Mouse (Mus musculus): ENCODE results near the gene Tubb2b. TPM values are rescaled to one million over a fixed set of nuclear protein-coding genes. Genes with fewer than 3 reads are reported as not detected.

Gene Tubb2b
- polyA plus RNA-seq, 1 experiment from 2014 or later = 344 TPM

DNA sequence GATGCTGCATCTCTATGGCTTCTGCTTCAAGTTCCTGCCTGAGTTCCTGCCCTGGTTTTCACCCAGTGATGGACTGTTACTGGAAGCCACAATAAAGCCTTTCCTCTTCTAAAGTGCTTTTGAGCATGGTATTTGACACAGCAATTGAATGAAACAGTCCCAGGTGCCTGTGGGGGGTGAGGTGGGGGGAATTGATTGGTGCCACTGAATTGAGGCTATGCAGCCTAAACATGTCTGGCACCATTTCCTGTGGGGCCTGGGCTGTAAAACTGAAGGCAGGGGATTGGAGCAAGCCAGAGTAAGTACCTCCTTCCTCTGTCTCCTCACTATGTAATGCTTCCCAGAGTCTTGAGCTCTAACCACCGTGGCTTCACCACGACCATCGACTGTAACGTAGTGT lies 15.6 kb downstream of the Tubb2b start:
- no peaks in the 10 kb centered on the region for H3K9me3 ChIP-seq (ENCODE audit: control insufficient read depth, low read length)
- no peaks in the 10 kb centered on the region for H3K27me3 ChIP-seq (ENCODE audit: control insufficient read depth, insufficient read depth, low read length)
- no peak overlapping the region for H3K4me3 ChIP-seq (ENCODE audit: low read depth, low read length)
- H3K27ac ChIP-seq (ENCODE audit: low read depth, low read length) = no peak overlapping the region
- 87% methylated on average over 4 of the region's 4 CpGs for WGBS
- H3K4me1 ChIP-seq (ENCODE audit: control insufficient read depth, insufficient read depth, low read length) = no peaks in the 10 kb centered on the region
- DNase-seq (ENCODE audit: low spot score) (no peak), ATAC-seq (ENCODE audit: insufficient read depth, low FRiP score, low TSS enrichment) (no peak)
- no peaks in the 10 kb centered on the region for H3K36me3 ChIP-seq (ENCODE audit: control insufficient read depth, insufficient read depth, low read length)
- H3K9ac ChIP-seq (ENCODE audit: low read length) = no peak overlapping the region
- H3K4me2 ChIP-seq (ENCODE audit: low read depth) = no peak overlapping the region

DNA sequence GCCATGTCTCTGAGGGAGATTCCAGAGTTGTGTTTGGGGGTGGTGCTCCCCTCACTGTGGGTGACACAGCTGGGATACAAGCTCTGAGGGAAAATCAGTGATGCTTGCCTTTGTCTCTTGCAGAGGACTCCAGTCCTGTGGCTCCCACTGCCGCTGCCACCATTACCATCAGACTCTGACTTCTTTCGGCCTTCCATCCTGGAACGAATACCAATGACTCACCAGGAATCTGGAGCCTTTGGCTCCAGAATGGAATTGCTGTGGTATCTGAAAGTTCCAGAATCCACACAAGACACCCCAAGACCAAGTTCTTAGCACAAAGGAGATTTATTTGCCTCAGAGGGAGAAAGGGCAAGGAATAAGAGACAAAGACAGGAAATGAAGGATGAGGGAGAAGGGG lies 17.2 kb downstream of the Tubb2b start:
- no peaks in the 10 kb centered on the region for H3K9me3 ChIP-seq (ENCODE audit: control insufficient read depth, low read length)
- H3K4me1 ChIP-seq (ENCODE audit: control insufficient read depth, insufficient read depth, low read length) = no peaks in the 10 kb centered on the region
- no peak for ATAC-seq (ENCODE audit: insufficient read depth, low FRiP score, low TSS enrichment)
- H3K9ac ChIP-seq (ENCODE audit: low read length) = no peak overlapping the region
- no peak overlapping the region for H3K27ac ChIP-seq (ENCODE audit: low read depth, low read length)
- H3K4me2 ChIP-seq (ENCODE audit: low read depth) = no peak overlapping the region
- 92% methylated on average over 3 of the region's 3 CpGs for WGBS
- no peaks in the 10 kb centered on the region for H3K27me3 ChIP-seq (ENCODE audit: control insufficient read depth, insufficient read depth, low read length)
- H3K36me3 ChIP-seq (ENCODE audit: control insufficient read depth, insufficient read depth, low read length) = no peaks in the 10 kb centered on the region
- H3K4me3 ChIP-seq (ENCODE audit: low read depth, low read length) = no peak overlapping the region
- DNase-seq (ENCODE audit: low spot score) = no peak

DNA sequence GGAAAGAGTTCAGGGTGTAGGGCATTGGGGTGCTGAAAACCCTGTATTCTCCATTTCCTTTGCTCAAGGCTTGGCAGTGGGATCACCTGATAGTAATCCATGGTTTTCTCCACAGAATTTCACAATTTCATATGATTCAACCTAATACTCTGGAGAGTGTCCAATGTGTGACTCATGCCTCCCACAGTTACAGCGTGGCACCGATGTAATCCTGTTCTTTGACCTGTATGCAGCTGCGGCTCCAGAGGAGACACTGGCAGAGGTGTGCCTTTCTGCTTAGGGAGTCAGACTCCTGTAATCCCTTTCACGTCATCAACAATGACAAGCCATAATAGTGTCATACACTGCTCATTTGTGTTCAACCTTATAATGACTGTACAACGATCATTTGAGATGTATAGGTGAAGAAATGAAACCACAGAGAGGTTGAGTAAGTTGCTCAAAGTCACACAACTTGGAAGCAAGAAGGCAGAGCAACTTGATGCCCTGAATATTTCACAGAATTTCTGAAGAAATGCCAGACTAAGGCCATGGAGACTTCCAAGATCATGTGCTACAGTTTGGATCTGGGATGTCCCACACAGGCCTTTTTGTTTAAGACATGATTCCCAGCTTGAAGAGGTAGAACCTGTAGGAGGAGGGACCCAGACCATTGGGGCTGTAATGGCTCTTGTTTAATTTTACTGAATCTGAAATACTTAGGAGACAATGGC lies 17.7 kb downstream of the Tubb2b start:
- Histone ChIP-seq H3K4me1 (ENCODE audit: control insufficient read depth, insufficient read depth, low read length) (no peaks in the 10 kb centered on the region), H3K27ac (ENCODE audit: low read depth, low read length) (no peak overlapping the region), H3K4me2 (ENCODE audit: low read depth) (no peak overlapping the region), H3K9ac (ENCODE audit: low read length) (no peak overlapping the region), H3K27me3 (ENCODE audit: control insufficient read depth, insufficient read depth, low read length) (no peaks in the 10 kb centered on the region), H3K36me3 (ENCODE audit: control insufficient read depth, insufficient read depth, low read length) (no peaks in the 10 kb centered on the region), H3K9me3 (ENCODE audit: control insufficient read depth, low read length) (no peaks in the 10 kb centered on the region), H3K4me3 (ENCODE audit: low read depth, low read length) (no peak overlapping the region)
- WGBS = 87% methylated on average over 5 of the region's 5 CpGs
- ATAC-seq (ENCODE audit: insufficient read depth, low FRiP score, low TSS enrichment) (no peak), DNase-seq (ENCODE audit: low spot score) (no peak)

DNA sequence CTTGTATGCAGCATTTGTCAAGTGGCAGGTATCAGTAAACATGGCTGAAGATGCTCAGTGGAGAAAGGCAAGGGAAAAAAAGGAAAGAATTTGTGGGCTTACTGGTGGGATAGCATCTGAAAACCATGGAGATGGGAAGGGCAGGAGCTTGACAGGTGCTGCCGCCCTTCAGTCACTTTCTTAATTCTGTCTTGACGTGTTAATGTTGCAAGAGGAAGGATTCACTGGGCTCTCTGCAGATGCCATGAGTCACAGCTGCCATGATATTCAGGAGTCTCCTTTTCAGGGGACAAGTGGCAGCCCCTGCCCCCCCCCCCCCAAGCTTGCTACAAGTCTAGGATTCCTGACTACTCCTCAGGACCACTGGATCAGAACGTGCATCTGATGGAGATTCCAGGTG lies 18.4 kb downstream of the Tubb2b start:
- Histone ChIP-seq H3K36me3 (ENCODE audit: control insufficient read depth, insufficient read depth, low read length) (no peaks in the 10 kb centered on the region), H3K4me3 (ENCODE audit: low read depth, low read length) (no peak overlapping the region), H3K9me3 (ENCODE audit: control insufficient read depth, low read length) (no peaks in the 10 kb centered on the region), H3K9ac (ENCODE audit: low read length) (no peak overlapping the region), H3K4me1 (ENCODE audit: control insufficient read depth, insufficient read depth, low read length) (no peaks in the 10 kb centered on the region), H3K4me2 (ENCODE audit: low read depth) (no peak overlapping the region), H3K27me3 (ENCODE audit: control insufficient read depth, insufficient read depth, low read length) (no peaks in the 10 kb centered on the region), H3K27ac (ENCODE audit: low read depth, low read length) (no peak overlapping the region)
- DNase-seq (ENCODE audit: low spot score) (no peak), ATAC-seq (ENCODE audit: insufficient read depth, low FRiP score, low TSS enrichment) (no peak)
- WGBS = 82% methylated on average over 3 of the region's 3 CpGs

DNA sequence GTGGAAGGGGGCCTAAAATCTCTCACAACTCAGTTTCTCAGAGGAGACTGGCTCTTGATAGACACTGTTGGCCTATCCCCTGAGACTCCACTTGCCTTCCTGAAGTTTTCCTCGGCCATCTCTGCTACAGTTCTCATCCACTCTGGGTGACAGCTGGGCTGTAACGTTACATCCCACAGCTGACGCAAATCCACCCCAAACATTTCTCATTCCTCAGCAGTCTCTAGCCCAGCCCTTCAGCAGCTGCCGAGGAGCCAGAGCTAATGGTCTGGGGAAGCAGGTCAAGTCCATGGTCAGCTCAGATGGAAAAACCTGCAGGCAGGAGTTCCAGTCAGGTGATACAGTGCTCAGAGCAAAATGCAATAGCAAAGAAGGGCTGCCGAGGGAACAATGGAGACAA lies 19.2 kb downstream of the Tubb2b start:
- H3K9me3 ChIP-seq (ENCODE audit: control insufficient read depth, low read length) = no peaks in the 10 kb centered on the region
- no peak overlapping the region for H3K27ac ChIP-seq (ENCODE audit: low read depth, low read length)
- H3K4me3 ChIP-seq (ENCODE audit: low read depth, low read length) = no peak overlapping the region
- no peak overlapping the region for H3K9ac ChIP-seq (ENCODE audit: low read length)
- no peak for DNase-seq (ENCODE audit: low spot score)
- no peaks in the 10 kb centered on the region for H3K36me3 ChIP-seq (ENCODE audit: control insufficient read depth, insufficient read depth, low read length)
- no peaks in the 10 kb centered on the region for H3K27me3 ChIP-seq (ENCODE audit: control insufficient read depth, insufficient read depth, low read length)
- 72% methylated on average over 5 of the region's 5 CpGs for WGBS
- H3K4me1 ChIP-seq (ENCODE audit: control insufficient read depth, insufficient read depth, low read length) = no peaks in the 10 kb centered on the region
- H3K4me2 ChIP-seq (ENCODE audit: low read depth) = no peak overlapping the region
- ATAC-seq (ENCODE audit: insufficient read depth, low FRiP score, low TSS enrichment) = no peak

DNA sequence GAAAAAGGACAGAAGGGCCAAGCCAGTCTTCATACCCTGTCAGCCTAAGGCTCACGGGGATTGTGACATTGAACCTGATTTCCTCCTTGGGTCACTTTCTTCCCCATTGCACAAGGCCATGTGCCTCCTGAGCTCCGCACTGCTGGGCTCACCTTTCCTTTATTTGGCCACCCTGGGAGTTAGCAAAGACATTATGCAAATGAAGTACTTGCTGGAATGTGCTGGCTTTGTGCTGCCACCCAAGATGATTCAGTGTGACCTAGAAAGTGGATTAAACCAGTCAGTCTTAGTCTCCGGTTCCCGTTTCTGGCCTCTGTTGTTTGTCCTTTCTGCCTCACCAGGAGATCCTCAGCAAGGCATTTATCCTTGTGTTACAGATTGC lies 20.6 kb downstream of the Tubb2b start:
- Histone ChIP-seq H3K36me3 (ENCODE audit: control insufficient read depth, insufficient read depth, low read length) (no peaks in the 10 kb centered on the region), H3K4me1 (ENCODE audit: control insufficient read depth, insufficient read depth, low read length) (no peaks in the 10 kb centered on the region), H3K9me3 (ENCODE audit: control insufficient read depth, low read length) (no peaks in the 10 kb centered on the region), H3K27me3 (ENCODE audit: control insufficient read depth, insufficient read depth, low read length) (no peaks in the 10 kb centered on the region), H3K9ac (ENCODE audit: low read length) (no peak overlapping the region), H3K4me3 (ENCODE audit: low read depth, low read length) (no peak overlapping the region), H3K27ac (ENCODE audit: low read depth, low read length) (no peak overlapping the region), H3K4me2 (ENCODE audit: low read depth) (no peak overlapping the region)
- no peak for DNase-seq (ENCODE audit: low spot score)
- ATAC-seq (ENCODE audit: insufficient read depth, low FRiP score, low TSS enrichment) = no peak
- WGBS = 58% methylated on average over 4 of the region's 4 CpGs

DNA sequence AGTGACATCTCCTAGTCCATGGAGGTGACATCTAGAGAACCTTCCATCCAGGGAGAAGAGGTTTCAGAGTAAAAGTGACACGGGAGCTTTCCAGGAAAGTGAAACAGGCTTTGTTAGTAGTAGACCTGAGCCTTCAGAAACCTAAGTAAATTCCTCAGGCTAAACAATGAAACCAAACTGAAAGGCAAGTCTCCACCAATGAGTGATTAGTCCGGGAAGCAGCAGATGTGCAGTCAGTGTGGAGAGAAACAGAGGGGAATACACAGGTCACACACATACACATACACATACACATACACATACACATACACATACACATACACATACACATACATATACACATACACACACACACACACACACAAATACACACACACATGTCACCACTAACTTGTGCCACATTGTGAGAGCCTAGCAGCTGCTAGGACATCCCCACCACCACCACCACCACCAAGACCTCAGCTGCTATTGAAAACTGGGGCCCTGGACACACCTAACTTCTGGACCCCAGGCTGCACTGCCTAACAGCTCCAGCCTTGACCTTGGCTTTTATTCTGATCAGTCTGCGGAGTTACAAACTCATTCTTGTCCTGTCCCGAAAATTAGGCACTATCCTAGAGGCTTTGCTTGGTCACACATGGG lies 21.1 kb downstream of the Tubb2b start:
- DNase-seq (ENCODE audit: low spot score) (no peak), ATAC-seq (ENCODE audit: insufficient read depth, low FRiP score, low TSS enrichment) (no peak)
- Histone ChIP-seq H3K9me3 (ENCODE audit: control insufficient read depth, low read length) (no peaks in the 10 kb centered on the region), H3K4me1 (ENCODE audit: control insufficient read depth, insufficient read depth, low read length) (no peaks in the 10 kb centered on the region), H3K4me2 (ENCODE audit: low read depth) (no peak overlapping the region), H3K9ac (ENCODE audit: low read length) (no peak overlapping the region), H3K4me3 (ENCODE audit: low read depth, low read length) (no peak overlapping the region), H3K27me3 (ENCODE audit: control insufficient read depth, insufficient read depth, low read length) (no peaks in the 10 kb centered on the region), H3K27ac (ENCODE audit: low read depth, low read length) (no peak overlapping the region), H3K36me3 (ENCODE audit: control insufficient read depth, insufficient read depth, low read length) (no peaks in the 10 kb centered on the region)
- WGBS = 86% methylated on average over 4 of the region's 4 CpGs

DNA sequence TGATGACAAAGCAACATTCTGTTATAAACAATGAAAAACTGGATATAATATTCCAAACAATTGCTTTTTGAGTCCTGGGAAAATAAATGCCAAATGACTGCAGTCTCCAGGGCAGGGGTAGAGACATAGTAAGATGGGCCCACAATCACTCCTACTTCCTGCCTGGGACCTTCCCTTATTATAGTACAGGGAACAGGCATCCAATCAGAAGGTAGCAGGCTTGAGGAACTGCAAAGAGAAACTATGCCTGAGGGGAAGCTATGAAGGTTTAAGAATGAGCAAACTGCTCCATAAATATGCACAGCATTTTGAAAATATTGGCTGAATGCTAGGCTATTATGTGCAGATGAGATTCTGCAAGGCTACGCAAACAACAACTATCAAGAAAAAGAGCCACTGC lies 23.3 kb downstream of the Tubb2b start:
- Histone ChIP-seq H3K9ac (ENCODE audit: low read length) (no peak overlapping the region), H3K9me3 (ENCODE audit: control insufficient read depth, low read length) (no peaks in the 10 kb centered on the region), H3K4me2 (ENCODE audit: low read depth) (no peak overlapping the region), H3K4me1 (ENCODE audit: control insufficient read depth, insufficient read depth, low read length) (no peaks in the 10 kb centered on the region), H3K27me3 (ENCODE audit: control insufficient read depth, insufficient read depth, low read length) (no peaks in the 10 kb centered on the region), H3K36me3 (ENCODE audit: control insufficient read depth, insufficient read depth, low read length) (no peaks in the 10 kb centered on the region), H3K4me3 (ENCODE audit: low read depth, low read length) (no peak overlapping the region), H3K27ac (ENCODE audit: low read depth, low read length) (no peak overlapping the region)
- 98% methylated on average over 1 of the region's 1 CpGs for WGBS
- DNase-seq (ENCODE audit: low spot score) = no peak
- ATAC-seq (ENCODE audit: insufficient read depth, low FRiP score, low TSS enrichment) = no peak

DNA sequence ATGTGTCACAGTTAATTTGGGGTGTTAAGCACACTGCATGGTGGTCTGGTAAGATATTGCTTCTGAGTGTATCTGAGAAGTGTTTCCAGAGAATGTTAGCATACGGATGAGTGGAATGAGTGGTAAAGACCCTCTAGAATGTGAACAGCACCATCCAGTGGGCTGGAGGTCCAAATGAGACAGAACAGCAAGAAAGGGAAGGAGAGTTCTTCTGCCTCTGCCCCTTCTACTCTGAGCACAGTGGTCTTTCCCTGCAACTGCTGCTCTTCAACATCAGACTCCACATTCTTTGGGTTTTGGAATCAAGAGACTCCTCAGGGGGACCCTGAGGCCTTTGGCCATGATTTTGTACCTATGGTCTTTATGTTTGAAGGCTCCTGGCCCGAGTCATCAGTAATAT lies 24.0 kb downstream of the Tubb2b start:
- H3K9me3 ChIP-seq (ENCODE audit: control insufficient read depth, low read length) = no peaks in the 10 kb centered on the region
- 81% methylated on average over 2 of the region's 2 CpGs for WGBS
- no peak for ATAC-seq (ENCODE audit: insufficient read depth, low FRiP score, low TSS enrichment)
- no peak overlapping the region for H3K4me2 ChIP-seq (ENCODE audit: low read depth)
- no peak overlapping the region for H3K27ac ChIP-seq (ENCODE audit: low read depth, low read length)
- H3K4me1 ChIP-seq (ENCODE audit: control insufficient read depth, insufficient read depth, low read length) = no peaks in the 10 kb centered on the region
- H3K4me3 ChIP-seq (ENCODE audit: low read depth, low read length) = no peak overlapping the region
- no peaks in the 10 kb centered on the region for H3K27me3 ChIP-seq (ENCODE audit: control insufficient read depth, insufficient read depth, low read length)
- no peaks in the 10 kb centered on the region for H3K36me3 ChIP-seq (ENCODE audit: control insufficient read depth, insufficient read depth, low read length)
- no peak overlapping the region for H3K9ac ChIP-seq (ENCODE audit: low read length)
- DNase-seq (ENCODE audit: low spot score) = no peak
